Mouse (Mus musculus) splenic B cell, adult 2 months (primary cell): ENCODE data around the gene Iqgap1.

Experiments
- DNase-seq: peaks from one replicate; pipeline ENCODE4 v3.0.0-alpha.2; 2011; ENCODE audit warnings: low read depth, low spot score
- H3K27me3 ChIP-seq: 2 replicates; pipeline ENCODE4 v1.6.1; 2012; ENCODE audit warnings: mild to moderate bottlenecking, low read length, moderate library complexity, mixed read lengths; ENCODE audit not compliant: control insufficient read depth, poor library complexity, insufficient read depth, severe bottlenecking
- H3K36me3 ChIP-seq: 2 replicates; pipeline ENCODE4 v1.6.1; 2012; ENCODE audit warnings: mild to moderate bottlenecking, low read length, moderate library complexity, mixed read lengths; ENCODE audit not compliant: control insufficient read depth, poor library complexity, insufficient read depth, severe bottlenecking

Gene Iqgap1

DNA sequence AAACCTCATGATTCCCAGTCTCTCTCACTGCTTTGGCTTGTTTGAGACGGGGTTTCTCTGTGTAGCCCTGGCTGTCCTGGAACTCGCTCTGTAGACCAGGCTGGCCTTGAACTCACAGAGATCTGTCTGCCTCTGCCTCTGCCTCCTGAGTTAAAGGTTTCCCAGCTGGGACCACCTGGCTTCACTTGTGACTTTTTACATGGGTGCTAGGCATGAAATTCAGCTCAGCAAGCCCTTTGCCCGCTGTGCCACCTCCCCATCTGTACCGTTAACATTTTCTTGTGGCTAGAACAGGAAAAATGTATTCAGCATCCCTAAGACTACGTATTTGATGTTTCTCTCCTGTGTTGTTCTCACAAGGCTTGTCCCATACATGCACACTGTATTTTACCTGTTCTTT, 24.7 kb upstream of the Iqgap1 start:
- no peak for DNase-seq
- Histone ChIP-seq H3K27me3 (no peaks in the 10 kb centered on the region), H3K36me3 (no peaks in the 10 kb centered on the region)

DNA sequence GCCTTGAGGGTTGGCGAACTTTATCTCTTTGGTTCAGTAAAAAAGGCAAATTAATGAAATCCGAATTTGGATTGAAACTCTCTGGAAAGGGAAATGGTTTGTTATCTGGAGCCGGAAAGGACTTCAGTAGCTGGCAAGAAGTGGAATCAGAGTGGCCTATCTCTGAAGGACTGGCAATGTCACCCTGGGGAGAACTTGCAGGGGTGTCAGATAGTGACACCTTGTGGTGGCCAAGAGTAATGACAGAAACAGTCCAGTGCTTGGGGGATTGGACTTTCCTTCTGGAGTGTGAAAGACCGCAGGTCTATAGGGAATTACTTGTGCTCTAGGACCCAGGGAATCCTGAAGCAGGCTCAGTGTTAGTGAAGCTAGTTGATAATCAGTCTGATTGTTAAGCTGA, 23.9 kb upstream of the Iqgap1 start:
- peak; percentile 82 for DNase-seq
- H3K27me3 ChIP-seq: no peaks in the 10 kb centered on the region
- H3K36me3 ChIP-seq: no peaks in the 10 kb centered on the region

DNA sequence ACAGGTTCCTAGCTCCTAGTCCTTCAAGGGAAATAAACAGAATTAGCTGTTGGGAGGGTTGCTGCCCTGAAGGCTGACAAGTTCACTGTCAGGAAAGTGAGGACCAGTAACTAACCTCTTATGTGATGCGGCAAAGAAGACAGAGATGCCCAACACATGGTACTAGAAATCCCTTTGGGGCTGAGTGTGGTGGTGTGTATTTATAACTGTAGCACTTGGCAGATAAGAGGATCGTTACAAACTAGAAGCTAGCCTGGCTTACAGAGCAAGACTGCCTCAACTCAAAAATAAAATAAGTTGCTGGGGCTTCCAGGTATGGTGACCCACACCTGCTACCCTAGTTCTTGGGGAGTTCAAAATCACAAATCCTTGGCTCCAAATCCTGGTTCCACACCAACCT, 23.5 kb upstream of the Iqgap1 start:
- Histone ChIP-seq H3K27me3 (no peaks in the 10 kb centered on the region), H3K36me3 (no peaks in the 10 kb centered on the region)
- DNase-seq: no peak

DNA sequence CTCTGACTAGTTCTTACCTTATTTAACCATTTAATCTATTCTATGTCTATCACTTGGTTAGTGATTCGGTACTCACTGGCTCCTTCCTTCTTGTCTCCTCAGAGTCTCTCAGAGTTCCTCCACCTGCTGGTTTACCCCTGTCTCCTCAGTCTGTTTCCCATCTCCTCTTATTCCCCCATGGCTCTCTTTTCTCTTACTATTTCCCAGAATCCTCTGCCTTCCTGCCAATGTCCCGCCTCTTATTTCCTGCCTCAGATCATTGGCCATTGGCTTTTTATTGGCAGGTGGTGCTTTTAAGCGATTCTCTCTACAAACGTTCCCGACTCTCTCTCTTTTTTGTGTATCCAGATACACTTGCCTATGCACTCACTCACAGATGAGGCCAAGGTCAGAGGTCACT, 20.9 kb upstream of the Iqgap1 start:
- H3K27me3 ChIP-seq: no peaks in the 10 kb centered on the region
- DNase-seq: no peak

DNA sequence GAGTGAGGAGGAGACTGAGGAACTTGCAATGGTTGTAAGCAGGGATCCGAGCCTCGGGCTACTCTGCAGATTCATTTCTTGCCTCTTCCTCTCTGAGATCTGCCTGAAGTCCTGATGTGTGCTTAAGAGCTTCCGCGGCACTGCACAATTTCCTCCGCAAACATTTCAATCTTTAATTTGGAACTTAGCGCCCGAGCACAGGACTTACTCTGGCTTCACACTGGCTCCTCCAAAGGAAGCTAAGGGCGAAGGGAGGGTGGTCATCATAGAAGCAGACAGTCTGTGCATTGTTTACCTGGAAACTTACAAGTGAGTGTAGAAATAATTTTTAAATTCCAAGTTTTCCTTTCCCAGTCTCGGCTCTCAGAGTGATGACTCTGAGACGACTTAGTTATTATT, 20.5 kb upstream of the Iqgap1 start:
- DNase-seq: no peak
- Histone ChIP-seq H3K27me3 (no peaks in the 10 kb centered on the region), H3K36me3 (no peaks in the 10 kb centered on the region)

More for the DNA sequence above, 20.9 kb upstream of the Iqgap1 start:
- no peaks in the 10 kb centered on the region for H3K36me3 ChIP-seq

DNA sequence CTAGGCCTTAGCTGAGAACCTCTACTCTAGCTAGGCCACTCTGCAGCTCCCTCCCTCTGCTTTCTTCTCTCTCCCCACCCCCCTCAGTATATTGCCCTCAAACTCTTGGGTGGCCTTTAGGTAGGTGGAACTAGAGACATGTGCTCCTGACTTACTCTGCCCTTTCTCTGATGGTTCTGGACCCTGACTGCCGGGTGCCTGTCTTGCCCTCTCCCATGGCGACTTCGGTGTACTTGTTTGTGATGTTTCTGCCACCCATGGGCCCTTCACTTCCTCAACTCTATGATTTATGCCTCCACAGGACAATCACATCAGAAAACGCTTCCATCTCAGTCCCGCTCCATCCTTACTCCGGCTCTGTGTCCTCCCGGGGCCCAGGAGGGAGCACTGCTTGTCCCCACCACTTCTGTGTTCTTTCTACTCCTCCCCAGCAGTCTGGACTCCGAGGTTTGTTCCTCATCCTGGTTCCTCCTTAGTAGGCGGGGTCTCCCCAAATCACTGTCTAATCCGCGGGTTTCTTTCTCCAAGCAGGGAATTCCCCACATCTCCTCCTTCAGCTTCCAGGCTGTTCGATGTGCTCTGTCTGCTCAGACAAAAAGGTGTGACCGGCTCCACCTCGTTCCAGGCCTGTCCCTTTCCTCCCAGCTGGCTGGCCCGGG, 20.0 kb upstream of the Iqgap1 start:
- H3K27me3 ChIP-seq: no peaks in the 10 kb centered on the region
- no peaks in the 10 kb centered on the region for H3K36me3 ChIP-seq
- DNase-seq: no peak

DNA sequence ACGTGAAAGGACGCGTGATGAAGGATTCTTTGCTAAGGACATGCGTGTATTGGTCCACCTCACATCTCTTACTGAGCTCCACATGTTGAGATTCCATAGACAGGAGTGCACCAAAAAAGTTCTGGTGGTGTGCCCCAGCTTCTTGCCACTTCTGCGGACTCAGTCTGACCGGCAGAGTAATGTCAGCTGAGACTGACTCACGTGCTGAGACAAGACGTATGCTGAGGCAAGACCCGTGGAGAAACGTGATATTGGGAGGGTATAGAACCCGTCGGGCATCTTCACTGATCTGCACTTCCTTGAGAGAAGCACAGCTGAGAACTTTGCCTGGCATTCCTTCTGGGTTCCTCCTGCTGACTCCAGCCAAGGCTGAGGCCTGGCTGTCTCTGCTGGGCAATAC, 18.9 kb upstream of the Iqgap1 start:
- DNase-seq: no peak
- no peaks in the 10 kb centered on the region for H3K36me3 ChIP-seq
- H3K27me3 ChIP-seq: no peaks in the 10 kb centered on the region

DNA sequence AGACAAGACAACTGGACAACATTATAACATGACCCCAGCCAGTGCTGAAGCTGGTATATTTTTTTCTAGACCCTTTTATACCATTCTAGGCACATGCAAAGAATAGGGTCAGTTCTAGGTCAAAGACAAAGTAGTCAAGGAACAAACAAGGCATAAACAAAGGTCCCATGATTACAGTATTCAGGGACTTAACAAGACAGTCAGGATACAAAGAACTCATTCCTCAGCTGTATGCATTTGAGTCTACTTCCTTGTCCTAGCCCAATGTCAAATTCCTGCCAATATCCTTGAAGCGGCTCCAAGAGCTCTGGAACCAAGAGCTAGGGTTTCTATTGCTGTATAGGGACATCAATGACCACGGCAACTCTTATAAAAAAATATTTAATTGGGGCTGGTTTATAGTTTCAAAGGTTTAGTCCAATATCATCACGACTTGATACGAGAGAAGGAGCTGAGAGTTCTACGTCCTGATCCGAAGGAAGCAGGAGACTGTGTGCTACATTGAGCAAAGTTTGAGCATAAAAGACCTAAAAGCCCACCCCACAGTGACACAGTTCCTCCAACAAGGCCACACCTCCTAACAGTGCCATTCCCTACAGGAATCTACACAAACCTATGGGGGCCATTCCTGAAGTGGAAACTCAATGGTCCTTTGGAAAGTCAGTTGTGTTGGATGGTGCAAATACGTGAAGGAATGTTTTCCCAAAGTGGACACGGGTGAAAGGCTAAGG, 18.3 kb upstream of the Iqgap1 start:
- no peak for DNase-seq
- Histone ChIP-seq H3K27me3 (no peaks in the 10 kb centered on the region), H3K36me3 (no peaks in the 10 kb centered on the region)

DNA sequence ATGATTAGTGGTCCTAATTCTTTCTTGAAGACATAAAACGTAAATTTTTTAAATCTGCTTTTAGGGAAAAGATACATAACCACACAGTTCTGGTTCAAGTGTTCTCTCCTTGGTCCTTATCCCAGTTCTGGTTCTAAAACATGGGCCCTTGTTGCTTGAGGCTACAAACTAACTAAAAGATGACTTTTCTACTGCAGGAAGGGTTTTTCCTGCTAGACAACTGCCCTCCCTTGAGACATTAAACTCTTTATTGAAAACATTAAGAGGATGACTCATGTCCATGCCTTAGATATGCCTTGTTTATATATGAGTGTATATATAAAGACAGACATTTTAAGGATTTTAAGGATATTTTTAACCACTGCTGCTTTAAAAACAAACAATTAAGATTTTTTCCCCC, 17.4 kb upstream of the Iqgap1 start:
- H3K27me3 ChIP-seq: no peaks in the 10 kb centered on the region
- no peaks in the 10 kb centered on the region for H3K36me3 ChIP-seq
- DNase-seq: no peak

DNA sequence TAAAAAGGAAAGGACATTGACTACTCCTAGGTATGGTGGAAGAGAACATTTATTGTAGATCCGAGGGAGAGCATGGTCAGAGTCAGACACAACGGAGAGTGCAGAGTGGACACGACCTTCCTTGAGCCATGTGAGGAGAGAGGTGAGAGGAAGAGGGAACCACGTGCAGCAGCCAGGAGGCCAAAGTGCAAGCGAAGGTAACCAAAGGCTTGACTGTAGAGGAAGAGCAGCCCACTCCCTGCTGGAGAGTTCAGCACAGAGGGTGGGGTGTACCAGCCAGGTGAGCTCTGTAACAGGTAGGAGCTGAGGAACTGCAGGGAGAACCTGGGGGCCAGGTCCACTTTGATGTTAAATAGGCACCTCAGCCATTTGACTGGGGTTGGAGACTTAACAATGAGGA, 16.4 kb upstream of the Iqgap1 start:
- Histone ChIP-seq H3K27me3 (no peaks in the 10 kb centered on the region), H3K36me3 (no peaks in the 10 kb centered on the region)
- DNase-seq: no peak

DNA sequence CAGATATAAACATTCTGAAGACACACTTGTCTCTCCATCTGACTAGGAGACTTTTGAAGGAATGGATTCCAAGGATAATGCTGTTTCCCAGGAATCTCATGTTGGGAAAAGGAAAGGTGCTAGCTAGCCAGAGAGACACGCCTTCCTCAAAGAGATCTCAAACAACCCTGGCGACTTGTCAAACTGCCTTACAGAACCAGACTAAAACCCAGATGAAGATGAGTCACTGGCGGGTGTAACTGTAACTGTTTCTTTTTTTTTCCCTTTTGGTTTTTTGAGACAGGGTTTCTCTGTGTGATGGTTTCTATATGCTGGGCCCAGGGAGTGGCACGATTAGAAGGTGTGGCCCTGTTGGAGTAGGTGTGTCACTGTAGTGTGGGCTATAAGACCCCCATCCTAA, 15.2 kb upstream of the Iqgap1 start:
- no peak for DNase-seq
- Histone ChIP-seq H3K36me3 (no peaks in the 10 kb centered on the region), H3K27me3 (no peaks in the 10 kb centered on the region)

DNA sequence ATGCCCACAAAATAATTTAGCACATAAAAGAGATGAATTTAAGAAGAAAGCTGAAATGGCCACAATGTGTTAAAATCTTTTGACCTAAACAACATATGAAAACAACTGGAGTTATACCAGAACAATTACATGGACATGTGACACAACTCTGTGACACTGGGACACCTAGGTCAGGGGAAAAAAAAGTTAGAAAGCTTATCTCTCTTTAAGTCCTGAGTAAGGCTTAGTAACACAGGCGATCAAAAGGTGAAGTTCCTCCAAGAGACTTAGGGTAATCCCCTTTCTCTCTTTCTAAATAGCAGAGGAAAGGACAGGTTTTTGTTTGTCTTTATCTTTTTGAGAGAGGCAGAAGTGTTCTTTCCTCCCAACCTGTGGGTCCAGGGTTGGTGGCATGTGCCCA, 14.5 kb upstream of the Iqgap1 start:
- peak; percentile 41 for DNase-seq
- no peaks in the 10 kb centered on the region for H3K36me3 ChIP-seq
- no peaks in the 10 kb centered on the region for H3K27me3 ChIP-seq

DNA sequence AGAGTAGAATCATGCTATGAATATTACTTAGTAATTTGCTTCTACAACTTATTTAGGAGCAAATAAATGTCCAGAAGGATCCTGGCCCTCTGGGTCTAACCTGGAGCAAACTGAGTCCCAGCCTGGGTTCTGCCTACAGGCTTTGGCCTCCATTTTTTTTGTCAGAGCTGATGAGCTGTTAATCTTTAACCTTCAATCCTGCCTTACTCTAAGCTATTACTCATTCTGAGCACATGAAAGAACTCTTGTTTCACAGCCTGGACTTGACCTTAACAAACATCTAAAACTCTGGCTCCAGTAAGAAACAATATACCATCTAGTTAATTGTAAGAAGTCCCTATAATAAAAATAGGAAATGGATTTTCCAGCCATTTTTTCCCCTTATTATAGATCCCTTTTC, 14.0 kb upstream of the Iqgap1 start:
- Histone ChIP-seq H3K36me3 (no peaks in the 10 kb centered on the region), H3K27me3 (no peaks in the 10 kb centered on the region)
- no peak for DNase-seq

DNA sequence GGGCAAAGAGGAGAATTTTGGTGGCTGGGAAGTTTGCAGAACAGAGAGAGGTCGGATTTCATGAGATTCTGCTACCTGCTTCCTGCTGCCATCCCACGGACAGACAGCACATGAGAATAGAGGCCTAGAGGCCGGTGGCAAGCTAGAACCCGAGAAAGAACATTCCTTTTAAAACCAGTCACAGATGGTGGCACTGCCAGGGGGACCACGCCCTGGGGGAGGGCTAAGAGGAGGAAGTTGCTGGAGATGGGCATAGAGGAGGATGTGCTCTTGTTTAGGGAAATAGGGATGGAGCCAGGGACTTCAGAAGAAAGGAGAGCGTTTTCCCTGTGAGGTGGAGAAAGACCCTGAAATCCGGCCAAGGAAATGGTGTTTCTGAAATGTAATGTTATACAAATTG, 12.5 kb upstream of the Iqgap1 start:
- H3K27me3 ChIP-seq: no peaks in the 10 kb centered on the region
- H3K36me3 ChIP-seq: no peaks in the 10 kb centered on the region
- no peak for DNase-seq

DNA sequence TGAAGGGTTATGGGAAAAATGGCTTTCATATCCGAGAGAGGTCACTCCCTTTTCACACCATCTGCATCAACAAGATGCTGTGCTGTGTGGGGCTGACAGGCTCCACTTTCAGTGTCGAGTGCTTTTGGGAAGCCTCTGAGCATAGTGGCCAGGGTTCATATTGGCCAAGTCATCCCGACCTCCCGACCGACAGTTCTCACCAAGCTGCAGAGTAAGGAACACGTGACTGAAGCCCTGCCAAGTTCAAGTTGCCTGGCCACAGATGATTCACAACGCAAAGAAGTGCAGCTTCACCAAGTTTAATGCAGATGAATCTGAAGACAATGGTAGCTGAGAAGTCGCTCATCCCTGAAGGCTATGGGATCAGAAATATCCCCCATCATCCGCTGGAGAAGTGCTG, 12.0 kb upstream of the Iqgap1 start:
- DNase-seq: no peak
- H3K27me3 ChIP-seq: no peaks in the 10 kb centered on the region
- no peaks in the 10 kb centered on the region for H3K36me3 ChIP-seq
